Mouse (Mus musculus) heart, adult 9 months (tissue): ENCODE results near the gene Slc12a4.
A peak's percentile ranks its signal among the peaks of the same experiment; 100 is the strongest.

ENCODE experiments used
- DNase-seq, 2 experiments: peaks; one replicate each; pipeline ENCODE4 v3.0.0; 2022; ENCODE audit warnings: low spot score in 2 of 2

Gene Slc12a4

DNA sequence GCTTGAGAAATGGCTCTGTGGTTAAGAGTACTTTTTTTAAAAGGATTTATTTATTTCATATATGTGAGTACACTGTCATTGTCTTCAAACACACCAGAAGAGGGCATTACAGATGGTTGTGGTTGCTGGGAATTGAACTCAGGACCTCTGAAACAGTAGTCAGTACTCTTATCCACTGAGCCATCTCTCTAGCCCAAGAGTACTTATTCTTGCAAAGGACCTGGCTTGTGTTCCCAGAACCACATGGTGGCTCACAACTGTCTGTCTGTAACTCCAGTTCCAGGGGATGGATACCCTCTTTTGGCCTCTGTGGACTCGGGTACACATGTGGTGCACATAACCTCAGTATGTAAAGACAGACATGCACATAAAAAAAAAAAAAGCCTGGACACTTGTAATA lies 3.5 kb upstream of the Slc12a4 start:
- DNase-seq, result no peak

DNA sequence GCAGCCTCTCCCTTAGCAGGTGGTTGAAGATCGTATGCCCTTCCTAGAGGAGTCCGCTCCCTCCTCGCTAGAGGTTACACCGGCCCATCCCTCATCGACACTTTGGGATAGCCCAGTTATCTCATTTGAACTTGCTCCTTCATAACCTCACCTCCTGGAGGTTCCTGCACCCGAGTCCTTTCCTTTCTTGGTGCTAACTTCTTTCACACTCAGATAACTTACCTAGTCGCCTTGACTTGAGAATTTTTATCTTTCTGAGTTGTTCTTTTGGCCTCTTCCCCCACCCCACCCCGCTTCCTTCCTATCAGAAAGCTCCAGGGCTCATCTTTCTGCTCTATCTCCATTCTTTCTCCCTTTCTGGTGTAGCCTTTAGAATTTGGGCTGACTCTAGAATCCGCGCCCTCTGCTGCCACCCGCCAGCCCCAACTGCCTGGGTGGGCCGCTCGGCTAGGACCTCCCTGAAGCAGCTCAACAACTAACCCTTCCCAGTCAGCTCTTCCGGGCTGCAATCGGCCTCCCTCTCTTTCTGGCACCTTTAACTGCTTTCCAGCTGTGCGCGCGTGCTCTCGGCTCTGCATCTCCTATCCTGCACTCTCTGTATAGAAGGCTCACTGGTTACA lies 905 bp upstream of the Slc12a4 start:
- no peak for DNase-seq

DNA sequence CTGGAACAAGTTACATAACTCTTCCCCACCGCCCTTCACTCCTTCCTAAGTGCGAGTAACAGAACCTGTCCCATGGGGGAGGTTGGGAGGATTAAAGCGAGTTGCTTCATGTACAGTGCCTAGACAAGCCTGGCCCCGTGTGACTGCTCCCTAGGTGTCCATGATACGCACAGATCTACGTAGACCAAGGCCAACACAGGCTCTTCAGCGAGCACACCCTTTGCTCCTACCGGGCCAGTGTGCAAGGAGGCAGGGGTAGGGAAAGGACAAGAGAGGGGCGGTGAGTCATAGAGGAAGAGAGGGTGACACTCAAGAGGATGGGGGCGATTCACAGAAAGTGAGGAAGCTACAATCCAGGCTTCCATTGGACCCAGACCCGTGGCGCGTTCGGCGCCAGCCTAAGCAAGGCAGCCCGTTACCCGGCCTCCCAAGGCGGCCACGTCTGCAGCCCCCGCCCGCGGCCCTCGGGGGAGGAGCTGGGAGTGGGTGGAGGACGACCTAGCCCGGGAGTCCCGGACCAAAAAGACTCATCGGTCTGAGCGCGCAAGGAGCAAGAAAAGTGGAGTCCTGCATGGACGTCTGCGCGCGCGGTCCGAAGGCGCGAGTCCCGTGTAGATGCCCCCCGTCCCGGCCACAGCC lies 512 bp downstream of the Slc12a4 start:
- peak; percentile 49 to 71 for DNase-seq

DNA sequence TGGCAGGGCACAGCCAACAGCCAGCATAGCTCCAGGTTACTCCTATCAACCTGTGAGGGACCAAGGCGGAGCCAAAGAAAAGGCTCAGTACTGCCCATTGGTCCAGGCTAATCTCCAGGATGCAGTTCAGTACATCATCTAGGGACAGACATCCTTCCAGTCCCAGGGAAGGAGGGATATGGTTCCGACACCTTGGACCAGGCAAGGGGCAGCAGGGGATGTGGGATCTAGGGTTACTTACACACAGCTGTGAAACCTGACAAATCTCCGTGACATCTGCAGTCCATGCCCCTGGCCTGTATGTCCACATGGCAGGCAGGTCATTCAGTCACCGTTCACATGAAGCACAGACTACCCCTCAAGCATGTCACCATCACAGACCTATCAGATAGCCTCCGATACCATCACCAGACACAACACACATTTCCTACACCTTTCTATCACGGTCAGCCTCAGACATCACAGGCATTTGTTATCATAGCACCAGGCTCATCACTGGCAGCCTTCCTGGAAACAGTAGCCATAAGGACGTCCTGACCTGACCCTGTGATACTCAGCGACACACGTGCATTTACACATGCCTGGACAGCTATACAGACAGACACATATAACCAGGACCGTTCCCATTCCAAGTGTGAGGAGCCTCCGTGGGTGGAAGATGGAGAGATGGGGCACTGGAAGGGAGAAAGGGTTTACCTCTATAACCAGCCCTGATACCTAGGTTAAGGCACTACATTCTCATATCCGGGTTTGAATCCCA lies 1.2 kb downstream of the Slc12a4 start:
- peak; percentile 30 to 62 for DNase-seq

DNA sequence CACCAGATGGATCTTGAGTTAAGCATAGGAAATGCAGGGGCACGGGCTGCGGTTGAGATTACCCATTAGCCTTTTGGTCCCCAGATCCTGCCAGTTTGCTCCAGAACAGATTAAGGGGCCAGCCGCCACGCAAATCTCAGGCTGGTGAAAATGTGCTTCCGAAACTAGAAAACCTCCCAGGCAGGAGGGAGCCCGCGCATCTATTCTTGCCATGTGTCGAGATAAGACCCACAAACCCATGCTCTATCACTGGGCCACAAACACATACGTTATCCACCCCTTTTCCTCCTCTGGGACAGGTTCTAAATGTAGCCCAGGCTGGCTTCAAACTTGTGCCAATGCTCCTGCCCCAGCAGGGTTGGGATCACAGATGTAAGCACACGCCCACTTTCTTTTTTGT lies 4.4 kb downstream of the Slc12a4 start:
- no peak for DNase-seq

DNA sequence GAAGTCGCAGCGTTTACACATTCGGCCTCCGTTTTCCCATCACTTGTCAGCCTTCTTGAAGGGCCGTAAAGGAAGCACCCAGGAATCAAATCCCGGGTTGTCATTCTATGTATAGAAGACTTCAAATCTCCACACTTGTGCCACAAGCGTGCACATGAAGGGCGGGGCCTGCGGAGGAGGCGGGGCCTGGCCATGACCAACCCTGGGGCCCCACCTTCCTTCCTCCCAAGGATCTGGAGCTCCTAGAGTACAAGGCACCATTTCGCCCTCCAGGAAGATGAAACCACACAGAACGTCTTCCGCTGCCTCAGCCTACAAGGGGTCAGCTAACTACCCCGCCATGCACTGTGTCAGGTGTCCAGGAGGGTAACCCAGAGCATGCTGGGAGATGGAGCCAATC lies 4.8 kb downstream of the Slc12a4 start:
- no peak for DNase-seq

DNA sequence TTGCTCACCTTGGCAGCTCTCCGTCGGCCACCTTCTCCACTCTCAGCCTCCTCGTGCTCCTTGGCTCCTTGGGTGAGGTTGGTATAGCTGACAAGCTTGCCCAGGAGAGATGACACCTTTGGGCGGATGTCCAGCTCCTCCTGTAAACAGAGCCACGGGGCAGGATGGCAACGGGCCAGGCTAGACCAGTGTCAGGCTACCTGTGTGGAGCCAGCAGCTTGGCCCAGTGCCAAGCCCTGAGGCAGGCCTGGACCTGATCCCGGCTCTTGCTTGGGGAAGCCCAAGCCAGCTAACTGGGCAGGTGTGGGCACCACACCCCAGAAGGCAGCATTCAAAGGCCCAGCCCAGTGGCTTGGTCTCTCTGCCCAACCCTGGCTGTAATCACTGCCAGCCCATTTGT lies 6.5 kb downstream of the Slc12a4 start:
- peak in 1 of 2 experiments; percentile 43 for DNase-seq

DNA sequence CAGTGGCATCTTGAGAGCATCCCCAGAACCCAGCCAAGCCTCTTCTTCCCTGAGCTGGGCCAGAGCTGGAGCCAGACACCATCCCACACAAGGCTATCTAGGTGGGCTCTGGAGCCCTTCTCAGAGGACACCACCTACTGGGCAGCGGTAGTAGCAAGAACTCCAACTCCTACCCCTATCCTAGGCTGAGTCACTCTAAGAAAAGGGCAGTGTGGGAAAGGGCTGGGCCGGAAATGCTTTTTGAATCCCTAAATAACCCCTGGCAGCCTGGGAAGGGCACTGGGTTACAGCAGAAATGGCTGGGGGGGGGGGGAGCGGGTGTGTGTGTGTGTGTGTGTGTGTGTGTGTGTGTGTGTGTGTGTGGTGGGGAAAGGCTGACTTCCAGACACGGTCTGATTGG lies 8.1 kb downstream of the Slc12a4 start:
- peak; percentile 76 to 77 for DNase-seq

DNA sequence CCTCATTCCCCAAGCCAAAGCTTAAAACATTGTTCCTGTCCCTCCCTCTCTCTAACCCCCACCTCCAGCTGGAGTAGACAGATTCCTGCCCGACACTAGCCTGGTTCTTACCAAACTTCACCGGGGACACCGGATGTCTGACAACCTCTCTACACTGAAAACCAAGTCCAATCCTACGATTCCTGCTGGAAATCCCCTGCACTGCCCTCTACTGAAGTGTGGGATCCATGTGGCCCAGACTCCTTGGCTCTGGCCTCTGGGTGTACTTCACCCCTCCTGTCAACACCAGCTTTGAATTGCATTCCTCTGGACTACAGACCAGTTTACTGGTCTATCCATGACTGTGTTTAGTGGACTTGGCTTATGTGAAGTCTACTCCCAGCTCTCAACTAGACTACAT lies 9.3 kb downstream of the Slc12a4 start:
- peak; percentile 49 to 62 for DNase-seq

DNA sequence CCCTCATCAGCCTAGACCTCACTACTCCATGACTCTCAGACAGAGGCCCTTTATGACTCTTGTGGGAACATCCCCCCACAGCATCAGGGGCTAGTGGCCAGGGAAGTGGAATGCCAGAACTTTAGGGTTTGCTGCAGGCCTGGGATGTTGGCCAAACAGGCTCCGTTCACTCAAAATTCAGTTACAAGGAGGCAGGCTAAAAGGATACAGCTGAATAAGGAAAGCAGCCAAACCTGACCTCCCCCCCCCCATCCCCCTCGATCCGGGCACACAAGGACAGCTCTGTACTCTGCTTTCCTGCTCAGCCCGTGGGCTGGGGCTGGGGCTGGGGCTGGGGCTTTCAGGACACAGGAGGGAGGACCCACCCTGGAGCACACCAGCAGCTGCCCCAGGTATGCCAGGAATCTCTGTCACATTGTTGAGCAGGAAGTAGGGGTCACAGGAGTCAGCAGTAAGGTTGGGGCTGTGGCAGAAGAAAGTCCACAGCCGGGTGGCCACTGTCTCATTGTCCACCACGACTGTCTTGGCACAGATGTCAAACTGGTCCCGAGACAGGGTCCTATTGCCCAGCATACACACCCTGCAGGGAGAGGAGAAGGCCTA lies 14.7 kb downstream of the Slc12a4 start:
- peak; percentile 53 to 56 for DNase-seq

DNA sequence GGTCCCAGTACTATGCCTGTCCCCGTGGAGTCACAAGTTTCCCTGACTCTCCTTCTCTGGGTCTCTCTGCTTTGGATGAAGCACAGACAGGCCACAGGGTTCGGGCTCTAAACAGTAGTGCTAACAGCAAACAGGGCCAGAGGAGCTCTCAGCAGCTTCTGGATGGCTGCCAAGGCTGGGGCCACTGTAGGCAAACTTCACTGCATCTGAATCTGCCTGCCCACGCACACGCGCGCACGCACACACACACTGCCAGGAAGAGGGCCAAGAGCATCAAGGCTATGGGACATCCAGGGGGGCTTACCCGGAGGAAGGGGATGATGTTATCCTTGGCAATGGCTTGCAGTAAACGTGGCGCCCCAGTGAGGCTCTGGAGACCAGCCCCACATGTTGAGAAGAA lies 16.5 kb downstream of the Slc12a4 start:
- peak in 1 of 2 experiments; percentile 34 for DNase-seq

DNA sequence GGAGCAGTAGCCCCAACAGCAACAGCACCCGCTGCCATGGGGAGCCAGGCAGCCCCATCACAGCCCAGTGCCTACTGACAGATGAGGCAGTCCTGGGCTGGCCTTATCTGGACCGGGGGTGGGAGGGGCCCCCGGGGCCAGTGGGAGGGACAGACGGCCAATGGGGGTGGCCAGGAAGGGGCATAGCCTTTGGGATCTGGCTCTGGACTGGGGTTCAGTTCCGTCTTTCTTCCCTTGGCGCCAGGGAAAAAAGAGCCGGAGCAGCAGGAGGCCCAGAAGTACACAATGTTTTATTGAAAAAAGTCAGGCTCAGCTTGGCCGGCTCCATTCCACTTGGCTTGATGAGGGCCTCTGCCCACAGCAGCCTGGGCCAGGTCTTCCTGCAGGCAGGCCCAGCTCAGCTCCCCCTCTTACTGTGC lies 22.6 kb downstream of the Slc12a4 start, which contains the start of gene Lcat:
Gene Lcat, minus strand, starts transcription at position 62 of the 419 bp plus-strand sequence.
- no peak for DNase-seq

DNA sequence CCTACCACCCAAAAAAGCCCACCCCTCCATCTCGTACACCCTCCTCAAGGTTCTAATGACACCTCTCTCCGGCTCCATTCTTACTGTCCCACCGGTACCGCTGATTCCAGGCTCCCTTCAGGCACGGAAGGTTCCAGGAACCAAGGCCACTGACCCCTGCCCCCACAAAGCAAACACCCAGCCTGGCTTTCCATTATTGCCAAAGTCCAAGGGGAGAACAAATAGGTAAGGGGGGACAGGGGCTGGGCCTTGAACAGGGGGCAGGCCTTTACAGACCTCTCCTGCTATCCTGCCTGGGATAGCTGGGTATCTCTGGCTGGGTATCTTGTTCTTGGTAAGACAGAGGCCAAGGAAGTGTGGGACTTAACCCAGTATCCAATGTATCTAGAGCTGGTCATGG lies 23.4 kb downstream of the Slc12a4 start:
- no peak for DNase-seq

DNA sequence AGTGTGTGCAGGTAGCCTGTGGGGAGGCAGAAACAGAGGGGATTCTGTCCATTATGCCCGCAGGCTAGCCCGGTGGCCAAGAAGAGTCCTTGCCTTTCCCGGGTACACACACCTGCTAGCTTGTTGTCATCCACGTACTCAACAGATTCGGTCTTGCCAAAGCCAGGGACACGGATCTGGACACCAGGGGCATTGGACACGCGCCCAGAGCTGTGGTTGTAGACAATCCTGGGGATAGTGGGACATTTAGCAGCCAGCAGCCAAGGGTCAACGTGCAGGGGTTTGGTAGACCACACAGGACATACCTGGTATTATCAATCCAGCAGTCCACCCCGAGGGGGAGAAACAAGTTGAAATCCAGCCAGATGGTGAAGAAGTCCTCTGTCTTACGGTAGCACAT lies 23.9 kb downstream of the Slc12a4 start:
- no peak for DNase-seq

DNA sequence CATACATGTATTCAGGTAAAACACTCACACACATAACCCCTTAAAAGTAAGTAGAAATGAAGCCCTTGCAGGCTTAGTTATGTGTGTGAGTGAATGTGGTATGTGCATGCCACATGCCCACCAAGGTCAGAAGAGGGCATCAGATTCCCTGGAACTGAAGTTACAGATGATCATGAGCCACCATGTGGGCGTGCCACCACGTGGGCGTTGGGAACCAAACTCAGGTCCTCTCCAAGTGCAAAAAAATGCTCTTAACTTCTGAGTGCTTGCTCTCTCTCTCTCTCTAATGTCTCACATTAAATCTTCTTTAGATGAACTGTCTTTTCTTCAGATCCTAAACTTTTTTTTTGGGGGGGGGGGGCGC lies 27.6 kb downstream of the Slc12a4 start, which contains the start of gene Psmb10:
Gene Psmb10, minus strand, starts transcription at position 139 of the 364 bp plus-strand sequence.
- no peak for DNase-seq

DNA sequence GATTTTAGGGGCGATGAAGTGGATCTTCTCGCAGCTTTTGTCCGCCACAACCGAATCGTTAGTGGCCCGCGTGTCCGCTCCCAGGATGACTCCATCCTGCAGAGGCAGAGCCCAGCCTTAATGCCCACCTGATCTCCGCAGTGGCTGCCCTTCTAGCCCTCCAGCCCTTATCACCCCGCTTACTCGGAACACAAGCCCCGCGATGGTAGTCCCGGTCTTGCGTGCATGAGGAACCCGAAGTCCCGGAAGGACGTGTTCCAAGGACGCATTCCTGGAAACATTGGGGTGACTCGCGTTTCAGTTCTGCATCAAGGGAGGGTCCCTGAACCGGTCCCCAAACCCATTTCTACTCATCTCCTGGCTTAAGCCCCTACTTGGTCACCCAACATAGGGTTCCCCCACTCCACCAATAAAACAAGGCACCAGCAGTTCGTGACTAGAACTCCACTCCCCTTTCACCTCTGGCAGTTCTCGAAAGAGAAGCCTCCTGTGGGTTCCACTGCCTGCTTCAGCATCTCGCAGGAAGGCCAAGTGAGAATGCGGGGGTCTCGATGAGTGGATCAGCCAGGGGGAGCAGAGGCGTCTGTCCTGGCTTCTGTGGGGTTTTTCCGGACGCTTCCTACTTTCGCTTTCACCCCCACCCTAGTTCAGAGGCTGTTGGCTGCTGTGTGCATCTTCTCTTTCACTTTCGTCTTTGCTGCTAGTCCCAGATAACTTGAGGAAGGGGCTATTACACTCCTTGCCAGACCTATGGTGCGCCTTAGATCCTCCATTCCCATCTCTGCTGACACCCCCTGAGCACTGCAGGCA lies 28.2 kb downstream of the Slc12a4 start:
- peak; percentile 72 to 82 for DNase-seq

DNA sequence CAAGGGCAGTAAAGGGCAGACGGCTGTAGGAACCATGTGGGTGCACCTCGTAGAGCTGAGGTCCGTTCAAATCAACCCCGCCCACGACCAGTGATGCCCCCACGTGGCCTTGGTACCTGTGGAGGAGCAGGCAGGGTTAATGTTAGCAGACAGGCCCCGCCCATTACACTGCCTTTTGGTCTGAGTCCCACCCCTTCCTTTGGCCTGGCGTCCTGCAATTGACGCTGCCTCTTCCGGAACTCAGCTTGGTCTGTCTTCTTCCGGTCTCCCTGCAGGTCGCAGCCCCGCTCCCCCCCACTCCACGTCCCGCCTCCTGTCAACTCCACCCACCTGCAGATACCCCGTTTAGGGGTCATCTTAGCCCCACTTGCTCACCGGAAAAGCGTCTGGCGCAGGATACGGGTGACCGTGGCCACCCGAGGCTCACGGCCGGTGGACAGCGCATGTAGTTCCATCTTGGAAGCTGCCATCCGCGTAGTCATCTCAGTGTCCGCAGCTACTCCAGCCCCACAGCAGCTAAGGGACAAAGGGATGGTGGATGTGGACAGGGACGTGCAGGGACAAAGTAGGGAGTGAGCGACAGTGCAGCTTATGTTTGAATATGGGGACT lies 28.9 kb downstream of the Slc12a4 start:
- DNase-seq, result peak; percentile 91 to 93

DNA sequence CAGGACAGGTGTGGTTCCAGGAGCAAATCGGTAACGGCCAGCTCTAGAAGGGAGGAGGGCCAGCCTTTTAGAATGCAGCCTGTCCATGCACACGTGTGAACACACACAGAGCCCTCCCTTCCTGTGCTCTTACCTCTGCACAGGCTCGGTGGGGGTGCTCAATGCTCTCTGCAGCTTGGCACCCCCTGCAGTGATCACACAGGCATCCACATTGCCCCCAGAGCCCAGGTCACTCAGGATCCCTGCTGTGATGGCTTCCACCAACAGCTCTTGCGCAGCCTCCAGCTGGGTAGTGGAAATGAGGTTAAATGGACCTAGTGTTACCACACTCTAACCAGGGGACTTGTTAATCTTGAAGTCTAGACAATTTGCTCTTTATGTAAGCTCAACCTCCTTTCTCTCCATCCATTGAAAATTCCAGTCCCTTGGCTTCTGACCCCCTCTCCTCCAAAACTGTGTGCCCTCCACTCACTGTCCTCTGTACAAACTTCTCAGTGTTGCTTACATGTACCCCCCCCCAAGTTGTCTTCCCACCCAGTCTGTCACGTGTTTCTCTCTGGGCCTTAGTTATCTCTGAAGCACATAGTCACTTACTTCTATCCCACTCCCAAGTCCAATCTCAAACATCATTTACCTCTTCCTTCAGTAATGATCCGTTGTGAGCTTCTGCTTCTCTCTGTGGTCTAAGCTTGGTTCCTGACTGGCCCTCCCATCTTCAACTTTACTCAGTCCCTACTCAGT lies 29.9 kb downstream of the Slc12a4 start:
- no peak for DNase-seq

DNA sequence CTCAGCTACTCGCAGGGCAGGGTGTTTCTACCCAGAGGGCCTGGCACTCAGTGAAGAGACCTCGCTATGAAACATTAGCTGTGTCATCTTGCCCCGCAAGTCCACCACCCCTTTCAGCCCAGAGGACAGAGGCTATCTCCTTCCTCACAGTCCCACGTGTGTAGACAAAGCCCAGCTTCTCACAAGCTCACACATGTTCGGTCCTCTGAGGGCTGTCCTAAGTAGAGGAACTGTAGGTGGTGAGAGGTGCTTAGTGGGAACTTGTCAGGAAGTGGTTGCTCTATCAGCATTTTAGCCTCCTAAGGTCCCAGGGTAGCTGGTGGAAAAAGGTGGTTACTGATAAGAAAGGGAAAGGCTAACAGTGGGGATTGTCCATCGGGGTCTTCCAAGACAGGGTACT lies 30.8 kb downstream of the Slc12a4 start:
- no peak for DNase-seq

DNA sequence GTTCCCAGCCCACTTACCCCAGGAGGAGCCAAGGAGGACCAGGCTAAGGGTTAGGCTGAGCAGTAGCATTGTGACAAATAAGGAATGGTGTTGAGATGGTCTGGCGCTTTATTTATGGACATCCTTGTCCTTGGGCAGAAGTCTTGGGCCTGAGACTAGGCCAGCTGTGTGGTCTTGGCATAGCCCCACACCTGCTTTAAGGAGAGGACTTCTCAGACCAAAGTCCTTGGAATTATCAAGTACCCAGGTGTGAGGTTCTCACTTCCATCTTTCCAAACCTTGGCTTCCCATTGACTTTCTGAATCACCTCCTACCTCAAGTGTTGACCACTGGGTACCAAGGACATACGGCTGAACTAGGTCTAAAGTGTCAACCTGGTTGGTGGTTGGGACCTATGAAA lies 32.1 kb downstream of the Slc12a4 start, which contains the start of gene Ctrl:
Gene Ctrl, minus strand, starts transcription at position 101 of the 400 bp plus-strand sequence.
- DNase-seq, result no peak
